Mouse (Mus musculus): ENCODE results near the gene Pank1.

DNA sequence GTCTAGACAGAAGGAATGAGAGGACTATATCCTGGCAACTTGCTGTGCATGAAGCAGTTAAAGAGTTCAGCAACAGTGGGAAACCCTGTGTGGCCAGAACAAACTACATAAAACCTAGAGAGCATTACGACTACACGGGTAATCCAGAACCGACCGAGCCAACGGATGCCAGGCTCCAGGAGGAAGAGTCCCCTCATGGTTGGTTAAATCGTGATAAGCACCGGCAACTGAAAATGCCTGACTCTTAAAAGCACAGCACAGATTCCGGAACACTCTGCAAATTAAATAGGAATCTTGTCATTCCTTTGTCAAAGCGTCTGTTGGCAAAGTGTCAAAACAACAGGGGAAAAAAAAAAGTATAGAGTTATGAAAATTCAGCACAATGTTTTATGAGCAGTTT is 35.2 kb downstream of the Pank1 start:
- TF ChIP-seq GATA1 (IDR thresholded peaks at IDR 0.05; ENCODE audit: low read length): no peak
- no peak for TF ChIP-seq TAL1 (IDR thresholded peaks at IDR 0.05; ENCODE audit: low read length)
